Comparison of ENCODE assay signal across 20 mouse cellular contexts in genomic region chr15:94046186-94046585, GRCm38 (mm10).
"Had no signal": no experiment of that assay in that cellular context is flagged by ENCODE, and none has a peak within 500 bp of the region (broad histone marks: within the 10 kb centered on the region; RNA-seq: fewer than 3 reads in every experiment).

No protein-coding gene starts in this region.

- DNase-seq: kidney, adult 18-20 months; kidney, adult 9 months; kidney, postnatal 14 days; kidney, postnatal 4 days; layer of hippocampus, postnatal 36 days; left cerebral cortex, postnatal 4 days; liver, postnatal 0 days; right cerebral cortex, postnatal 14 days; spleen, adult 18-20 months; thymus, adult 2 months; thymus, postnatal 14 days; thymus, postnatal 4 days had no signal

- H3K4me3 ChIP-seq: limb, embryonic 12.5 days; limb, embryonic 15.5 days; midbrain, embryonic 12.5 days; midbrain, embryonic 15.5 days; neural tube, embryonic 12.5 days; neural tube, embryonic 15.5 days had no signal

- H3K27ac ChIP-seq: limb, embryonic 12.5 days; limb, embryonic 15.5 days; liver, embryonic 14.5 days; macrophage; midbrain, embryonic 12.5 days; midbrain, embryonic 15.5 days; neural tube, embryonic 12.5 days; neural tube, embryonic 15.5 days had no signal
